Mouse (Mus musculus): ENCODE measurements at regions not wholly inside any gene's neighbourhood (a gene's known extent, or its start where the extent isn't known, plus 50 kb on each side); places are given as distances from the start of the nearest gene placed in this dataset.
"Not testable (repeated sequence)": the region's sequence is repeated elsewhere in the genome, so short reads cannot be mapped to it uniquely, and the experiment has no call there.

DNA sequence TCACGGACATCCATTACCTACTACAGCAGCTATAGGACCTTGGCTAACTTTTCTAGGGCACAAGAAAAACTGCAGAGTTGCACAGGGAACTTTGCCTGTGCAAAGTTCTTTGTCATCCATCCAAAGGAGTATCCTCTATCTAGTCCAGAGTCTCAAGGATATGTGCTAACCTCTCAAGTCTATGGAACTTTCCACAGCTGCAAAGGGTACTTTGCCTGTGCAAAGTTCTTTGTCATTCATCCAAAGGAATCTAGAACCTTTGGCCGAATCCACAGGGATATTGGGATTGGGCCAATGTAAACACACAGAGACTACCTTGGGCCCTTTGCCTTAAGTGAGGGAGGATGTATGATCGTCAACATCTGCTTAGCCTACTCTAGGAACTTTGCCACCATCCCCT is 163.3 kb downstream of the Il13ra2 start:
- DNase-seq = peak; percentile 77

GRCm38 (mm10) chrX:147259131-147259530 is 169.9 kb downstream of the Il13ra2 start:
- DNase-seq = peak; percentile 80

- not testable (repeated sequence) for DNase-seq
Observed at GRCm38 (mm10) chrX:147253617-147254016, 175.4 kb downstream of the Il13ra2 start.

Measured in kidney, adult 9 months (tissue).